Mouse (Mus musculus) ES-Bruce4 (cell line): ENCODE data around the gene Kansl2. TPM values are rescaled to one million over a fixed set of nuclear protein-coding genes. Genes with fewer than 3 reads are reported as not detected.
"Not testable (repeated sequence)": the region's sequence is repeated elsewhere in the genome, so short reads cannot be mapped to it uniquely, and the experiment has no call there.

Experiments used
- H3K27ac ChIP-seq: 2 replicates; pipeline ENCODE4 v1.5.1; 2012; ENCODE audit warnings: low read length, inconsistent platforms; ENCODE audit not compliant: insufficient read depth
- H3K27me3 ChIP-seq: 2 replicates; pipeline ENCODE4 v1.6.1; 2012; ENCODE audit warnings: mild to moderate bottlenecking, low read length, inconsistent platforms; ENCODE audit not compliant: control insufficient read depth, poor library complexity, insufficient read depth, severe bottlenecking
- H3K36me3 ChIP-seq: 2 replicates; pipeline ENCODE4 v1.6.1; 2012; ENCODE audit warnings: inconsistent platforms, mild to moderate bottlenecking, low read length, moderate library complexity; ENCODE audit not compliant: control insufficient read depth, poor library complexity, insufficient read depth, severe bottlenecking
- H3K4me1 ChIP-seq: one replicate; pipeline ENCODE4 v1.8.1; 2011; ENCODE audit warnings: low read length; ENCODE audit not compliant: control insufficient read depth, insufficient read depth
- H3K4me3 ChIP-seq: 2 replicates; pipeline ENCODE4 v1.5.1; 2011; ENCODE audit warnings: low read depth, mild to moderate bottlenecking, low read length
- H3K9ac ChIP-seq: 2 replicates; pipeline ENCODE4 v1.6.1; 2012; ENCODE audit warnings: low read depth, mild to moderate bottlenecking, inconsistent platforms; ENCODE audit not compliant: poor library complexity, severe bottlenecking
- H3K9me3 ChIP-seq: replicated peaks from 2 replicates; pipeline ENCODE4 v1.6.1; 2012; ENCODE audit warnings: mild to moderate bottlenecking, low read length, inconsistent platforms; ENCODE audit not compliant: control insufficient read depth, poor library complexity, insufficient read depth, severe bottlenecking
- CTCF ChIP-seq: IDR thresholded peaks from one replicate; pipeline ENCODE4 v1.8.1; 2011; ENCODE audit warnings: low read depth, low read length
- EP300 ChIP-seq: IDR thresholded peaks from 2 replicates; pipeline ENCODE4 v1.6.1; 2011; ENCODE audit warnings: low read depth, low read length; ENCODE audit not compliant: insufficient read depth
- POLR2A ChIP-seq: IDR thresholded peaks from one replicate; pipeline ENCODE4 v1.8.1; 2011; ENCODE audit warnings: low read length; ENCODE audit not compliant: insufficient read depth
- polyA plus RNA-seq: library from polyadenylated mRNA; stranded (reverse); fragments of >200 nt; gene quantifications from 2 replicates; pipeline ENCODE4 v1.2.4, GENCODE M21; 2011; ENCODE audit warnings: low read depth; ENCODE audit not compliant: missing spikeins, insufficient read depth, insufficient read length

The Kansl2 gene
- polyA plus RNA-seq, 1 experiment = 116 TPM

- H3K4me3 ChIP-seq = no peak overlapping the region
- TF ChIP-seq CTCF (no peak), EP300 (no peak), POLR2A (no peak)
- peaks cover 93% of the 10 kb centered on the region for H3K36me3 ChIP-seq
- H3K4me1 ChIP-seq = peaks cover 4% of the 10 kb centered on the region
- H3K9ac ChIP-seq = no peak overlapping the region
- H3K27ac ChIP-seq = peak overlapping the region; percentile 62
- no peaks in the 10 kb centered on the region for H3K27me3 ChIP-seq
- H3K9me3 ChIP-seq = no peaks in the 10 kb centered on the region
Measured at GRCm38 (mm10) chr15:98528066-98528563, 5.9 kb downstream of the Kansl2 start.

GRCm38 (mm10) chr15:98527056-98527771 is 6.8 kb downstream of the Kansl2 start:
- no peaks in the 10 kb centered on the region for H3K27me3 ChIP-seq
- peak overlapping the region; percentile 21; the same call in 1 of the 2 replicates for H3K9ac ChIP-seq
- peak overlapping the region; percentile 62 for H3K27ac ChIP-seq
- no peak overlapping the region for H3K4me3 ChIP-seq
- no peak for TF ChIP-seq POLR2A
- no peak for TF ChIP-seq CTCF
- no peak for TF ChIP-seq EP300
- peaks cover 94% of the 10 kb centered on the region for H3K36me3 ChIP-seq
- H3K4me1 ChIP-seq = peaks cover 4% of the 10 kb centered on the region
- no peaks in the 10 kb centered on the region for H3K9me3 ChIP-seq

- Histone ChIP-seq H3K27ac (peak overlapping the region; percentile 96), H3K4me3 (no peak overlapping the region), H3K4me1 (peaks cover 4% of the 10 kb centered on the region), H3K9ac (peak overlapping the region; percentile 50; the same call in 1 of the 2 replicates), H3K36me3 (peaks cover 94% of the 10 kb centered on the region), H3K27me3 (no peaks in the 10 kb centered on the region), H3K9me3 (no peaks in the 10 kb centered on the region)
- TF ChIP-seq EP300 (0 out of 2 replicates have a peak, but pooled peaks have one; percentile 35), CTCF (no peak)
Measured at GRCm38 (mm10) chr15:98526057-98526456, 8.0 kb downstream of the Kansl2 start.

- H3K27me3 ChIP-seq = no peaks in the 10 kb centered on the region
- H3K36me3 ChIP-seq = peaks cover 70% of the 10 kb centered on the region
- H3K27ac ChIP-seq = peak overlapping the region; percentile 6; the same call in 1 of the 2 replicates
- H3K9ac ChIP-seq = no peak overlapping the region
- TF ChIP-seq EP300 (no peak), POLR2A (no peak), CTCF (no peak)
- H3K9me3 ChIP-seq = no peaks in the 10 kb centered on the region
- H3K4me3 ChIP-seq = no peak overlapping the region
- no peaks in the 10 kb centered on the region for H3K4me1 ChIP-seq
Measured at GRCm38 (mm10) chr15:98521245-98521644, 12.8 kb downstream of the Kansl2 start.

GRCm38 (mm10) chr15:98517380-98518355 is 16.4 kb downstream of the Kansl2 start:
- Histone ChIP-seq H3K4me3 (no peak overlapping the region), H3K9ac (no peak overlapping the region), H3K9me3 (no peaks in the 10 kb centered on the region), H3K27ac (0 out of 2 replicates have a peak overlapping the region, but pooled peaks have one; percentile 26), H3K27me3 (no peaks in the 10 kb centered on the region), H3K4me1 (no peaks in the 10 kb centered on the region), H3K36me3 (peaks cover 36% of the 10 kb centered on the region)
- TF ChIP-seq POLR2A (no peak), EP300 (no peak), CTCF (peak; percentile 94)

GRCm38 (mm10) chr15:98514845-98515244 is 19.2 kb downstream of the Kansl2 start:
- not testable (repeated sequence) for H3K27me3 ChIP-seq, H3K9ac ChIP-seq, H3K27ac ChIP-seq, H3K36me3 ChIP-seq, H3K4me3 ChIP-seq, H3K4me1 ChIP-seq, H3K9me3 ChIP-seq
